Mouse (Mus musculus) kidney, adult 9 months (tissue): Measurements from ENCODE around the gene Pgap2.
"Not testable (repeated sequence)": the region's sequence is repeated elsewhere in the genome, so short reads cannot be mapped to it uniquely, and the experiment has no call there.

Experiments
- DNase-seq: peaks from one replicate; pipeline ENCODE4 v3.0.0; 2022

Pgap2 gene

DNA sequence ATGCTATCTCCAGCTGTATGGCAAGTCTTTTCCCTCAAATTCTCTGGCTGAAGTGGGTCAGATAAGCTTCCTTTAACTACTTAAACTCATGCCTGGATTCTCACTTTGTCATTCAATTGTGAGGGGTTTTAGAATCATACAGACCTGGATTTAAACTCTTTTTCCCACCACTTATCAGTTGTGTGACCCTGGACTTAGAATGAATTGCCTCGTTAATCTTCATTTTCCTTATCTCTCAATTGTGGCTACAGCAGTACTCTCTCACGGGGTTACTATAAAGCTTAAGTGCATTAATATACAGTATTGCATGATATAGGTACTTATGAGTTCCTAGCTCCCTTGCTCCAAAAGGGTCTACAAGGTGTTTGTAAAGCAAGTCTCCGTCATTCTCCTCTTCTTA, 32.9 kb downstream of the Pgap2 start:
- no peak for DNase-seq

DNA sequence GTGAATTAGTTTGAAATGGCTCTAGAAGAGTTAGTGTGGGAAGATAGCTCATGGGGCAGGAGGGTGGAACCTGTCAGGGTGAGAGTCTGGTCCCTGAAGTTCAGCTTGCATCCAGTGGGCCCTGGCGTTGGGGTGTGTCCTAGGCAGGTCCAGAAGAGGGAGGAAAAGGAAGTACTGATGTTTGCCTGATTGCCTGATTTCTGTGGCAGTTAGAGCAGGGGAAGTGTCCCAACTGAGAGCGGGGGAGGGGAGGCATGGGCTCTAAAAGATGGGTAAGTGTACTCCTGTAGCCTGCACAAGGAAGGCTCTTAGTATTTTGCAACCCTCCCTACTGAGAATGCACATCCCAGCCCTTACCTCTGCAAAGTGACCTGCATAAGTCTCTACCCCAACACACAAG, 33.9 kb downstream of the Pgap2 start:
- peak; percentile 30 for DNase-seq

DNA sequence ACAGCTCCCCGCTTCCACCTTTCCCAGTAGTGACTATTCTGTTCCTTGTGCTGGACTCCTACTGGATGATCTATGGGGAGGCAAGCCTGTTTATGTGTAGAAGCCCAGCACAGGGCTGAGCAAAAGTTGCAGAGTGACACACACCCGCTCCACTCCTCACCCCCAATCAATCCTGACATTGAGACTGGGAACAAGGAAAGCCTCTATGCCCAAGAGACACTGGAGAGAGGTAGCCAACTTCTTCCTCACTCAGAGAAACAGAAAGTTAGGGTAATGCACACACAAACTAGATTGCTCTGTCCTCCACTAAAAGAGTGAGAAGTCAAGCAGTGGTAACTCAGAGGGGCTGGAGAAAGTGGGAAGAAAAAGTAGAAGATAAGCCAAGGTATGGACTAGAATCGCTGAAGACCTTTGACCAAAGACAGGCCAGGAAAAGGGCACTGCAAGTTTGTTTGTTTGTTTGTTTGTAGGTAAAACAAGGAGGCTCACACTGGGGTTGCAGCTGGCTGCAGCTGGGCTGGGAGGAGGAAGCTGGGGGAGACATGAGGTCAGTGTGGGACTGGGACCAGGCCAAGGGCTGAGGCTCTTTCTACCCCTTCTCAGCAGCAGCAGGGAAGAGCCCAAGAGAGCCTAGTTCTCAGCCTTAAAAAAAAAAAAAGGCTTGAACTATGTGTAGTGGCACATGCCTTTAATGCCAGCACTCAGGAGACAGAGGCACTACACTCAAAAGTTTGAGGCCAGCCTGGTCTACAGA, 35.0 kb downstream of the Pgap2 start:
- DNase-seq, result no peak

DNA sequence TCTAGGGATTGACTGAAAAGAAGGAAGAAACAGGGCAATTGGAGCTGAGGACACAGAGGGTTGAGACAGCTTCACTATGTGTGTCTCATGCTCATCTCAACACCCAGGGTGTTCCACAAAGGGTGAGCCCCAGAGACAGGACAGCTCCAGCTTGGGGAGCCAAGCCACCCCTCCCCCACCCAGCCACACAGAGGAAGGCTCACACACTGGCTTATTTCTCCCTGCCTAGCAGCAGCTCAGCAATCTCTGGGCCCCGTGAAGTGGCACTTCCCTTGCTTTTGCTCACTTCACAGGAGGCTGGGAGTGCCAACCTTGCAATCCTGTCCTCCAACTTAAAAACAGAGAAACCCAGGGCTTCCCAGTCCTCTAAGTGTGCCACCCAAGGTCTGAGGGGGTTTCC, 35.8 kb downstream of the Pgap2 start:
- no peak for DNase-seq

DNA sequence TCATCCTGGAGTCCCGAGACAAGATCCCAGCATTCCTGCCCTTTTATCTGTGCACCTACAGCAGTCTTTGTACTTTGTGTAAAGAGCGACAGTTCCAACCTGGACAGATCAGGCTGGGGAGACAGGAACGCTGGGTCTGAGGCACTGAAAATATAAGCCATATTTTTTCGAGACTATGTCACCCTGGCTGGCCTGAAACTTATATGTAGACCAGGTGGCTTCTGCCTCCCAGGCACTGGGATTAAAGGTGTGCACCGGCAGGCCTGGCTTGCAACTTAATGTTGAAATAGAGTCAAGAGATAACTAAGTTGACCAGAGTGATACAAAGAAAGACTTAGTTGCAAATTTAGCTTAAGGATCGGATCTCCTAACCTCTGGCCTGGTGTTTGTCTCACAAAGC, 36.3 kb downstream of the Pgap2 start:
- DNase-seq, result no peak

DNA sequence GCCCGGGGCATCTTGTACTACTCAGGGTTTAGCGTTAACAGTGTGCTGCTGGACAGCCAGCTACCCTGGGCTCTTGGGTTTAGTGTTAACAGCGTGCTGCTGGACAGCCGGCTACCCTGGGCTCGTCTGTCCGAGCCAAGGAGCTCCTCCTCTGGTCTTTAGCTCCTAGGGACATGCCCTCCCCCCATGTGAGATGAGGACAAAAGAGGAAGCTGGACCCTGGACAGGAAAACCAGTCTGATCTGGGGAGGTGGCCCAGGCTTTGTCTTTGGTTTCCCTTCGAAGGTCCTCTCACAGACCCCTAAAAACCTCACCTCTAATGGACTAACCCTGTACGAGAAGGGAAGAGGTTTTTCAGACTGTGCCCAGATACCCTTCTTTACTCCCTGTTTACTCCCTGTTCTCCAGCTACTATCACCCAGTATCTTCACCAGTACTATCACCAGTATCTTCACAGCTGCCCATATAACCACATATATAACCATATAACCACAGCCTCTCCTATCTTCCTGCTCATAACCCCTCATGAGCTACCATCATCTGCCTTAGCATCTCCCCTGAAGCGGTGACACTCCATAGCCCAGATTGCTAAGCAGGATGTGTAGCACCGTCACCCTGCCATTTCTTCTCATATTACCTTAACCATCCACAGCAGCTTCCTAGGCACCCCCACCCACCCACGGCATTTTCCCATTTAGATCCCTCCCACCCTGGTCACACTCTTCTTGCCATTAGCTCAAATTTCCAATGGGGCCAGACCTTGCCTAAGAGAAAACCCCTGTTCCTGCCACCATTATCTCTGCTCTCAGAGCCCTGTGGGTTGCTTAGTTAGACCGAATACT, 37.2 kb downstream of the Pgap2 start:
- DNase-seq, result no peak

DNA sequence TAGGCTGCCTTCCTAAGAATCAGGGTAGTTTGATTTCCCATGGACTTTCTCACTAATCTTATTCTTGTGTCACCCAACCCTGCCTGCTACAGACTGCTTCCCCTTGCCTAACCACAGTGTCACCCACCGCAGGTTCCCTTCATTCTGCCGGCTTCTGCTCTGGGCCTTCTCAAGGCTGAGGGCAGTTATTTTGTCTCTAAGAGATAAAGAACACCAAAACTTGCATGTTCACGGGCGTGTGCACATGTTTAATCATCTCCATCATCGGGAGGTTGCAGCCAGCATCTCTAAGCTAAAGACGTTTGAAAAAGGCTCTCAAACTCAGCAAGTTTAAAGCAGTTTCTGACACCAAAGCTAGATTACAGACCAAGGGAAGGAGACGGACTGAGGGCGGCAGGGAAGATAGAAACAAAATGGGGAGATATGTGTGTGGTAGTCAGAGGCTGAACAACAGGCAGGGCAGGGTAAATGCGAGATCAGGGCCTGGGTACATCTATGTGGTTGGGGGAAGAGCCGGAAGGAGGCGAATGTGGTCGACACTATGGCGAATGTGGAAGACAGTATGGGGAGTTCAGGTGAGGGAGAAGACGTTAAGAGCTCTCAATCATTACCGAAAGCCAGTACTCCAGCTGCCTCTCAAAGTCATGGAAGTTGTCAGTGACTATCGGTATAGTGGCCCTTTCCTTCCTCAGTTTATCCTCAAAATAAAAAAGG, 38.8 kb downstream of the Pgap2 start:
- DNase-seq, result no peak

DNA sequence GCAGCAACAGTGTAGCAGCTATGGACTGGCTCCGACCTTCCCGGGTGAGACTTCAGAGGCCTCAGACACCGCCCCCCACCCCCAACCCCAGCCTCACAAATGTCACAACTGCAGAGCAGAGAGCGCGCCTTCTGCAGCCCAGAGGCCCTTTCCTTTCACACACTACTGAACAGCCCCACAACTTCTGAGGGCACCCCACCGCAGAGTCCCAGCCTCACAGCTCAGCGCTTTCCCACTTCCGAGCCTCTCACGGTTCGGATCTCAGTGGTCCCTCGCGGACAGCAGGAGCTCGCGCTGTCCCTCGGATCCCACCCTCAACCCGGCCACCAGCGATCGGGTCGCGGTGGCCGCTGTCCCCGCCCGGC, 39.5 kb downstream of the Pgap2 start:
- no peak for DNase-seq

DNA sequence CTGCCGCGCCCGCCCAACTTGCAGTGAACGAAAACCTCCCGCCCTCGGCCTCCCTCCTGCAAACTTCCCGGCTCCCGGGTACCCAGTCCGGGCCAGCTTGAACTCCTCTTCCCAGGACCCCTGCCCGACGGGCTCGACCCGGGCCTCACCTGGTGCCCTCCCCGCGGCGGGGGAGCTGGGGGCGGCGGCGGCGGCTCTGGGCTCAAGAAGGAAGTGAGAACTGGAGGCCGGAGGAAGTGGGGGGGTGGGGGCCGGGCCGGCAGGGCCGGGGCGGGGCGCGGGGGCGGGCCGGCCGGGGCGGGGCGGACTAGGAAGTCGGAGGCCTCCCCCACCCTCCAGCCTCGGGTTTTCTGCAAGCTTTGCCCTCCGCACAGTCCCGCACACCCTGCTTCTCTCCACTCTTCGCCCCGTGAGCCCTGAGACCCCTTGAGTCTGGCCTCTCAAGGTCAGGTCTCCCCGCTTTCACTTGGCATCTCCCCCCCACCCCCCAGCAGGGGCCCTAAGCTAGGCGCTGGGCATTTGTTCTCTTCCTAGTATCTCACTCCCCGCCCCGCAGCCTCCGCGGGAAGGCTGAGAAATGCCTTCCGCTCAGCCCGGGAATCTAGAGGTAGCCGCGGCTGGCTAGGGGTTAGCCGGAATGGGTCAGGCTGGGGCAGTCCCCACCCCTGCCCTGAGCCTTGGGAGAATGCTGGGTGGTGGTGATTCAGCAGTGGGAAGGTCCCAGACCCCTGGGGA, 40.1 kb downstream of the Pgap2 start:
- DNase-seq, result peak; percentile 73

DNA sequence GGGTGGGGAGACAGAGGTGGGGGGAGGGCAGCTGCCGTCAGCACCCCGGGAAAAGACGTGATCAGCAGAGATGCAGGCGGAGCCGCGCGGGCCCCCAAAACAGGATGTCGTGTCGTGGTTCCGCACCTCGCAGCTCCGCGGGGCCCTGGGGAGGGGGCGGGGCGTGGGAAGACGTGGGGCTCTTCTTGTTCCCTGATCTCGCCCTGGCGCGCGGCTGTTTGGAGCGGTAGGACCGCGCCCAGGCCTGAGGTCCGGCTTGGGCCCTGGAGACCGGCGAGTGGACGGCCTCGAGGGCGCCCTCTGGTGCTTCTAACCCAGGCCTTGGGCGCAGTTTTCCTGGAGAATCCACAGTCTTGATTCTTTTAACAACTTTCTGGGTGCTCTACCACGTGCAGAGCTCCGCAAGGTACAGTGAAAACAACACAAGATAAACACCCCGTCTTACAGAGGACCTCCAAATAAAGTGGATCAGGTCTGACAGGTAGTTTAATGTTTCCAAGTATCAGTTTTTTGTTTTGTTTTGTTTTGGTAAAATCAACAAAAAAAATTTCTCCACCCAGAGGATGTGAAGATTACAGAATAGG, 40.7 kb downstream of the Pgap2 start:
- DNase-seq, result peak; percentile 94

DNA sequence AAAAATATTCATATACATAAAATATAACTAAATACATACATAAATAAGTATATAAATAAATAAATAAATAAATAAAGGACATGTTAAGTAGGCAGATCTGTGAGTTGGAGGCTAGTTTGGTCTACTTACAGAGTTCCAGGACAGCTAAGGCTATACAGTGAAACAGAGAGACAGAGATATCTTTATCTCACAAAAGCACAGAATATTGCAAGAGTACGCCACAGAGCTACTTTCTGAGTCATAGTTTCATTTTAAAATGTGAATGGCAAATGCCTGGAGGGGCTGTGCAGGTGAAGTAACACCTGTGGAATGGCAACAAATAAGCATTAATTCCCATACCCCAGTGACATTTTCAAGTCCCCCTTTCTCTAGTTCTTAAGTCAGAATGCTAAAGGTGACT, 43.6 kb downstream of the Pgap2 start:
- DNase-seq, result no peak

DNA sequence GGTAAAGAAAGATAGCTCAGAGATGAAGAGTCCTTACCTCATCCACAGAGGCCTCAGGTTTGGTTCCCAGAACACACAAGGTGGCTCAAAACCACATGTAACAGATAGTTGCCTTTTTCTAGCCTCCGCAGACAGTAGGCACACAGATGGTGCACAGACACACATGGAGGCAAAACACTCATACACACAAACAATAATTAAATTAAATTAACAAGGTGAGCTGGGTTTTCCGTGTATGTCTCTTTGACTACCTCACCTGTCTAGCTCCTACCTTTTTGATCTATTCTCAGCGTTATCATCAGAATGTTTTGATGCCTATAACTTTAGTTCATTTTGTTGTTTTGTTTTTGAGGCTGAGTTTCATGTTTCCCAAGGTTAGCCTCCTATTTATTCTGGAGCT, 45.9 kb downstream of the Pgap2 start, which contains the start of gene Rhog:
TSS of gene Rhog (minus strand) at position 101 of the 400 bp plus-strand sequence.
- no peak for DNase-seq

DNA sequence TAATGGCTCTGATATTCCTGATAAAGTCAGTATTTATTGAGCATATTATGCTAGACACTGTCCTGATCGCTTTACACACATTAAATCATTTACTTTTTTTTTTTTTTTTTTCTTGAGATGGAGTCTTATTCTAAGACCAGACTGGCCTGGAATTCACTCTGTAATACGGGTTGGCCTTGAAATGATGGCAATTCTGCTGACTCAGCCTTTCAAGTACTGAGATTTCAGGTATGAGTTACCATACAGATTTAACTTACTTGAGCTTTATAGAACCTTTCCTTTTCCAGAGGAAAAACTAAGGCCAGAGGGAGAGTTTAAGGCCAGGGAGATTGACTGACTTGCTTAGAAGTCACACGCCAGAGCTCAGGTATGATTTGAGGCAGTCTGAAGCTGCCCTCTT, 46.6 kb downstream of the Pgap2 start:
- DNase-seq, result no peak

DNA sequence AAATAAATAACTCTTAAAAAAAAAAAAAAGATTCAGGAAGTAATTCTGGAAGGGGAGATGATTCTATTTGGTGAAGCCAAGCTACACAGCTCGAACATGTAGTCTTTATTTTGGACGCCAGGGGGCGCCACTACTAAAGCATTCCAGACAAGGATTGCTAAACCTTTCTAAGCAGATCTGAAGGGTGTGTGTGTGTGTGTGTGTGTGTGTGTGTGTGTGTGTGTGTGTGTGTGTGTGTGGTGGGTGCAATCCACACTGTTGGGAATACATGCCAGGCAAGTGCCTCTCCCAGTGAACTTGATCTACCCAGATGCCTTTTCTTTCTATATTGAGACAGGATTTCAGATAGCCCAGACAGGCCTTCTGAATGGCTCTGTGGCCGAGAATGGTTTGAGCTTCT, 48.2 kb downstream of the Pgap2 start:
- peak; percentile 79 for DNase-seq

DNA sequence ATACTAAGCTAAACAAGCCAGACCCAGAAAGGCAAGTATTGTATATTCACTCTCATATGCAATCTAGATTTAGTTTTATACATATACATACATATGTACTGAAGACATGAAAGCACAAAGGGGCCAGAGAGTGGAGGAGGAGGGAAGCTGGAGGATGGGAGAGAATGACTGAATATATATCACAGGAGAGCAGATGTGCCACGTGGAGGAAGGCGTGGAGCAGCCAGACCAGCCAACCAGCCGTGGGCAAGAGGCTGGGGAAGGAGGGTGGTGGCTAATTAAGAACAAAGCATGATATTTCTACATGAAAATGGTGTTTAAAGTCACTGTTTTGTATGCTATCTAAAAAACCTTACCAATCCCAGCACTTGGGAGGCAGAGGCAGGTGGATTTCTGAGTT, 48.7 kb downstream of the Pgap2 start:
- no peak for DNase-seq

DNA sequence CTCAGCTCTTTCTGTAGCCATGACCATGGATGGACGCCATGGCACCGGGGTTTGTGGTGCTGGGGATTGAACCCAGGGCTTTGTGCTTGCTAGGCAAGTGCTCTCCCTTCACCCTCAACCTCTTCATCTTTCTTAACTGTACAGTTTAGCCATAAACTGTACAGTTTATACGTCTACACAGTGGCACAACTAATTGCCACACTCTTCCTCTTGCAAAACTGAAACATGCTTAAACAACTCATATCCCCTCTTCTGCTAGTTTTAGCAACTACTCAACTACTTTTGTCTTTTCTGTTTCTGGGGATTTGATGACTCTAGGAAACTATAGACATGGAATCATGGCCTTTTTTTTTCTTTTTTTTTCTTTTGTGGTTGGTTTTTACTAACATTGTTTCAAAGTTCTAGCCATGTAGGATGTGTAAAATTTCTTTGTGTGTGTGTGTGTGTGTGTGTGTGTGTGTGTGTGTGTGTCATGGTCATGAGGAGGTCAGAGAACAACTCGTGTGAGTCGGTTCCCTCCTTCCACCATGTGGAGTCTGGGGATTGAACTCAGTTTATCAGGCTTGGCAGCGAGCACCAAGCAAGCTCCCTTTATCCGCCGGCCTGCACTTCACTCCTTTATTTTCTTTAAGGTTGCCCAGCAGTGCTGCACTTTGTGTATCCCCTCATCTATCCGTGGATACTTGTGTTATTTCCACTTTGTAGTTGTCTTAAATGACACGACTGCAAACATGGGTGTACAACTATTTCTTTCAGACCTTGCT, 49.9 kb downstream of the Pgap2 start:
- DNase-seq, result no peak

DNA sequence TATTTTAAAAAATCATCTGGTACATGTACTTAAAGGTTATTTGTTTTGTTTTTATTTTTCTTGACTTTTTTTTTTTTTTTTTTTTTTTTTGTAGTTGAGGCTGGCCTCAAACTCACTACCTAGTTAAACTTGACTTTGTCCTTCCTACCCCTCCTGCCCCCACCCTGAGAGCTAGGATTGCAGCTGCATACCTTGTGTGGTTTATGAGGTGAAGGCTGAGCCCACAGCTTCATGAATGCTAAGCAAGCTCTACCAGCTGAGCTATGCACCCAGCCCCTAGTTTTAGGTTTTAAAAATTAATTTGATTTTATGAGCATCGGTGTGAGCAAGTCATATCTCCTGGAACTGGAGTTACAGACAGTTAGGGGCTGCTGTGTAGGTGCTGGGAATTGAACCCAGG, 50.5 kb downstream of the Pgap2 start:
- DNase-seq, result no peak

DNA sequence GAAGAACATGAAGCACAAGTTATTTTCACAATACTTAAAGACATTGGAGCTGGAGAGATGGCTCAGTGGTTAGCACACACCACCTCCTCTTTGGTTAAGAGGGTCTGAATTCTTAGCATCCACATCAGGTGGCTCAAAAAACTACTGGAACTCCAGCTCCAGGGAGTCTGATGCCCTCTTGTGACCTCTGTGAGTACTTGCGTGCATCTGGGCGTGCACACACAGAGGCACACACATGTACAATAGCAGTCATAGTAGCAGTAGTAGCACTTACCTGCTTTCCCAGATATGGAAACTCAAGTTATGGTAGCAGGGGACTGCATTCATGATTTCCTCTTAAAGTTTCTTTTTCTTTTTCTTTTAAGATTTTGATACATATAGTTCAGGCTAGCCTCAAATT, 53.0 kb downstream of the Pgap2 start:
- no peak for DNase-seq

DNA sequence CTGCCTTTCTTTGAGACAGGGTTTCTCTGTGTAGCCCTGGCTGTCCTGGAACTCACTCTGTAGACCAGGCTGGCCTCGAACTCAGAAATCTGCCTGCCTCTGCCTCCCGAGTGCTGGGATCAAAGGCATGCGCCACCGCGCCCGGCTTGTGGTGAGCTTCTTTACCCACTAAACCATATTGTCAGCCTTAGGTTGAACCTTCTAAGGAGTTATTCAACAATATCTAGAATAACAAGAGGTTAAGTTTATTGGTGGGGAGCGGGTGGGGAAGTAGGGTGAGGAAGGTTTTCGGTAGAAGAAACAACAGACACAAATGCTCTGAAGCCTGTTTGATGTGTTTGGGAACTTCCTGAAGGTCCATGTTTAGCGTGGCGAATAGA, 56.0 kb downstream of the Pgap2 start:
- DNase-seq, result not testable (repeated sequence)

DNA sequence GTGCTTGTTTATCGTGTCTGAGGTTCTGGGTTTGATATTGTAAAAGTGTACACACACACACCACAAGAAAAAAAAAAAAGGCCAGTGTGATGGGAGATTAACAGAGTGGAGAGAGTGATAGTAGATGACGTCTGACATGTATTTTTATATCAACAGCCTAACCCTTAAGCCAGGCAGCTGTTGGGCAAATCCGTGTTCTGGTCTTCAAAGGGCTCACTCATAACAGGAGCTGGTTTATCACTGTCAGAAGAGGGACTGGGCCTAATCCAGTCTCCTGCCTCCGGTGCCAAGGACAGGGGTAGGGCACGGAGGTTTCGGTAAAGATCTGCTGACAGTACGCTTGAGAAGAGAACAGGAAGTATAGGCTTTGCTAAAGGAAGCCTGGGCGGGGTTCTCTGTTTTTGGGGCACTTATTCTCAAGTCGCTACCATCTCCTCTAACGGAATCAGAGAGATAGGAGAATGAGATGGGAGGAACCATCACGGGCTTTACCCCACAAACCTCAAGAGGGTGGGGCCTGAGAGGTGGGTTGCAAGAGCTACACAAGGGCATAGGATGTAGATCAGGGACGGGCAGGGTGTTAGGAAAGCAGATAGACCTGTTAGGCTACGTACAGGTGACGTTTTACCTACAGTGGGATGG, 56.5 kb downstream of the Pgap2 start:
- DNase-seq, result no peak

DNA sequence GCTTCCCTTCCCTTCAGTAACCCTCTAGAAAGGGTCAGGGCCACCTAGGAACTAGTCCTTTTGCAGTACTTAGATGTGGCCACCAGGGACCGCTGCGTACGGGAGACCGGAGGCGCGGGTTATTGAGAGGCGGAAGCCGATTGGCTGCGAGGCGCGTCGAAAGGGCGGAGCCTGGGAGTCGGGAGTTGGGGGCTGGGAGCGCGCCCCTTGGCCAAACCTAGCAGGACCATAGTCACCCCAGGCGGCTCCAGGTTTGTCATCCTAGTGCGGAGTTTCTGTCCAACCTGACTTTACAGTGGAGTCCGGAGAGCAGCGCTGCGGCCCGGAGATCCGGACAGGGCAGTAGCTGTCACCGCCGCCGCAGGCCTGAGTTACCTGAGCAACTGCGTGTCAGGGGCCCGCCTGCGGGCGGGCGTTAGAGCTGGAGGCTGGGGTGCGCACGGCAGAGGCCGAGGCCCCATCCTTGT, 57.1 kb downstream of the Pgap2 start:
- peak; percentile 95 for DNase-seq
